Mouse (Mus musculus) myocyte (in vitro differentiated cells): ENCODE data around the gene Cfap126. TPM values are rescaled to one million over a fixed set of nuclear protein-coding genes. Genes with fewer than 3 reads are reported as not detected.

Experiments used
- H3K27me3 ChIP-seq: one replicate; pipeline ENCODE4 v1.6.1; 2011; ENCODE audit not compliant: control insufficient read depth, insufficient read depth, insufficient read length
- H3K36me3 ChIP-seq: one replicate; pipeline ENCODE4 v1.6.1; 2011; ENCODE audit not compliant: control insufficient read depth, insufficient read depth
- H3K4me2 ChIP-seq: one replicate; pipeline ENCODE4 v1.6.1; 2011; ENCODE audit warnings: low read depth, control low read depth
- H3K4me3 ChIP-seq: one replicate; pipeline ENCODE4 v1.5.1; 2011; ENCODE audit warnings: mild to moderate bottlenecking, control low read depth, moderate library complexity
- H3K79me2 ChIP-seq: one replicate; pipeline ENCODE4 v1.6.1; 2011; ENCODE audit not compliant: control insufficient read depth, insufficient read depth
- H3ac ChIP-seq: one replicate; pipeline ENCODE4 v1.6.1; 2011; ENCODE audit not compliant: control insufficient read depth, insufficient read length
- CEBPB ChIP-seq: IDR thresholded peaks from 2 replicates; pipeline ENCODE4 v1.6.1; 2011; ENCODE audit warnings: mild to moderate bottlenecking, moderate library complexity; ENCODE audit not compliant: poor library complexity, insufficient read depth, severe bottlenecking
- E2F4 ChIP-seq: IDR thresholded peaks from one replicate; pipeline ENCODE4 v1.6.1; 2011; ENCODE audit warnings: mild to moderate bottlenecking, control low read depth, moderate library complexity; ENCODE audit not compliant: insufficient read depth
- MAX ChIP-seq: IDR thresholded peaks from one replicate; pipeline ENCODE4 v1.6.1; 2011; ENCODE audit warnings: low read depth, mild to moderate bottlenecking, control low read depth
- MYOD1 ChIP-seq, 3 experiments: IDR thresholded peaks; one replicate each; pipeline ENCODE4 v1.6.1; 2011; ENCODE audit warnings: control low read depth in 2 of 3, low read depth in 2 of 3, mild to moderate bottlenecking in 2 of 3, moderate library complexity in 1 of 3; ENCODE audit not compliant: insufficient read length in 2 of 3, control insufficient read depth in 1 of 3
- MYOG ChIP-seq, 3 experiments: IDR thresholded peaks; one replicate each; pipeline ENCODE4 v1.6.1; 2011; ENCODE audit warnings: control low read depth in 2 of 3, low read depth in 2 of 3, mild to moderate bottlenecking in 2 of 3; ENCODE audit not compliant: insufficient read length in 2 of 3, control insufficient read depth in 1 of 3, insufficient read depth in 1 of 3
- POLR2A ChIP-seq: IDR thresholded peaks from one replicate; pipeline ENCODE4 v1.6.1; 2011; ENCODE audit warnings: low read depth, mild to moderate bottlenecking, control low read depth, moderate library complexity; ENCODE audit not compliant: insufficient read length
- POLR2AphosphoS2 ChIP-seq: IDR thresholded peaks from one replicate; pipeline ENCODE4 v1.6.1; 2011; ENCODE audit warnings: low read depth, control low read depth; ENCODE audit not compliant: insufficient read length
- REST ChIP-seq: IDR thresholded peaks from one replicate; pipeline ENCODE4 v1.6.1; 2011; ENCODE audit warnings: mild to moderate bottlenecking, control low read depth, moderate library complexity; ENCODE audit not compliant: insufficient read depth, insufficient read length
- SRF ChIP-seq: IDR thresholded peaks from one replicate; pipeline ENCODE4 v1.6.1; 2011; ENCODE audit warnings: low read depth; ENCODE audit not compliant: control insufficient read depth, insufficient read length
- TCF12 ChIP-seq: IDR thresholded peaks from one replicate; pipeline ENCODE4 v1.6.1; 2011; ENCODE audit warnings: mild to moderate bottlenecking, control low read depth; ENCODE audit not compliant: poor library complexity, insufficient read depth, severe bottlenecking
- TCF3 ChIP-seq: IDR thresholded peaks from one replicate; pipeline ENCODE4 v1.6.1; 2011; ENCODE audit warnings: low read depth, control low read depth; ENCODE audit not compliant: insufficient read length
- USF1 ChIP-seq: IDR thresholded peaks from one replicate; pipeline ENCODE4 v1.6.1; 2011; ENCODE audit warnings: low read depth, mild to moderate bottlenecking, control low read depth, moderate library complexity
- polyA plus RNA-seq: library from polyadenylated mRNA; unstranded; fragments of >200 nt; fragmentation: generic; extraction: Trizol; gene quantifications from one replicate; pipeline ENCODE4 v1.2.1, GENCODE M21; 2012; ENCODE audit warnings: missing spikeins

The Cfap126 gene
- polyA plus RNA-seq, 1 experiment: 2.2 TPM

DNA sequence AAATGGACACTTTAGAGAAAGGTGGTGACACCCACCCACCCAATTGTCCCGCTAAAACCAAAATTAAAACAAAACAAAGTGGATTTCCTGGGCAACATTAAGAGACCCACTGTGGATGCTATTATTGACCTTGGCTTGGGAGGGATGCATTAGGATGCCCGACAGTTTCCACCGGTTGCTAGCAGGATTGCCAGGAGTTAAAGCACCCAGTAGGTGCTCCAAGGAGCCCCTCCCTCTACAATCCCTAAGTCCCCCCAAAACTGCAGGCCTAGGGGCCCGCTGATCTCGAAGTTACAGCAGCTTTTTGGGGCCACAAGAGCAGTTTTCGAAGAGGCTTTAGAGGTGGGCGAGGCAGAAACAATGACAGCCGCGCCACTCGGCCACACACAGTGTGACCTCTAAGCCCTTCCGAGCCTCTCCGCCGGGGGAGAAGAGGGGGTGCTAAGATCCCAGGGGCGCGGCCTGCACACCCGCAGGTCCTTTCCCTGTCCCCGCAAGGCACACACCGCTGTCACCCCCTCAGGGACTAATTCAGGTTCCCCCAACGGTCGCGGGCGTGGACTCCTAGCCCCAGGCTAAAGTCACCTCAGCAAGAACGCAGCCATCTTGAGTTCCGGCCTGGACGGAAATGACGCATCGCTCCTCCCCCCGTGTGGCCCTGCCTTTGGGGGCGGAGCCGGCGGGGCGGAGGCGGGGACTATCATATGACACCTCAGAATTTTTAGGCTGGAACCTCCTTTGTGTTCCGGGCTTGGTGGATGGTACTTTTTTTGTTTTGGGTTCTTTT is 36.4 kb downstream of the Cfap126 start, which contains the start of the genes Sdhc and Mpz:
Gene Sdhc, minus strand, starts transcription at position 630 of the 787 bp plus-strand sequence.
Gene Mpz, plus strand, starts transcription at position 738 of the 787 bp plus-strand sequence.
- Histone ChIP-seq H3K79me2 (peaks cover 33% of the 10 kb centered on the region), H3K27me3 (no peaks in the 10 kb centered on the region), H3K4me3 (peak within 1 kb of the TSS; percentile 98), H3K4me2 (peak within 1 kb of the TSS; percentile 99), H3K36me3 (no peaks in the 10 kb centered on the region), H3ac (peak within 1 kb of the TSS; percentile 39)
- TF ChIP-seq CEBPB (no peak), POLR2AphosphoS2 (peak; percentile 91), POLR2A (peak; percentile 85), MAX (no peak), USF1 (peak; percentile 13), MYOD1 (IDR thresholded peaks at IDR 0.05; ENCODE audit: control insufficient read depth in 1 of 3, insufficient read length in 2 of 3, low read depth in 2 of 3) (no peak), SRF (peak; percentile 37), TCF12 (no peak)

DNA sequence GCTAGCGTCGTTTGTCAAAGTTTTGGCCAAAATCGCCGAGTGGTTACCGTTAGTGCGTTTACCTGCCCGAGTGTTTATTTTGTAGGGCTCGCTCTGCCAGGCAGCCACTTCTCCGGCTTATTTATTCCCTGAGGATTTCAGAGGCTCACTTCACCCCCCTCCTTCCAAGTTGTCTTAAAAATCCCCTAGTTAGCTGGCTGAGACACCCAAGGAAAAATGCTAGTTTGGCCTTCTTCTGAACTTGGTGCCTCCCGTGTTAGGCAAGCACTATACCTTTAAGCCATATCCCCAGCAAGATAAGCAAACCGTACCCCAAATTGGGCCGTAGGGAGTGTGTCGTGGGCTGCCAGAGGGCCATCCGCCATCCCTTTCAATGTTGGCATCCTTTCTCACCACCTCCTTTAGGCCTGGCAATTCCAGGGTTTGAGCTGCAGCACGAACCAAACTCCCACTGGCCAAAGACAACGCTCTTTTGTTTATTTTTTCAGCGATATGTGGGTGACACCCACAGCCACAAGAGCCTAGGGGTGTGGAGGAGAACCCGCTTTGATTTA is 37.2 kb downstream of the Cfap126 start:
- TF ChIP-seq POLR2AphosphoS2 (peak; percentile 43), REST (no peak), POLR2A (peak; percentile 12)
- H3K4me3 ChIP-seq: peak overlapping the region; percentile 98
- H3K4me2 ChIP-seq: peak overlapping the region; percentile 99
- peaks cover 33% of the 10 kb centered on the region for H3K79me2 ChIP-seq
- no peaks in the 10 kb centered on the region for H3K27me3 ChIP-seq
- H3K36me3 ChIP-seq: no peaks in the 10 kb centered on the region
- peak overlapping the region; percentile 39 for H3ac ChIP-seq

DNA sequence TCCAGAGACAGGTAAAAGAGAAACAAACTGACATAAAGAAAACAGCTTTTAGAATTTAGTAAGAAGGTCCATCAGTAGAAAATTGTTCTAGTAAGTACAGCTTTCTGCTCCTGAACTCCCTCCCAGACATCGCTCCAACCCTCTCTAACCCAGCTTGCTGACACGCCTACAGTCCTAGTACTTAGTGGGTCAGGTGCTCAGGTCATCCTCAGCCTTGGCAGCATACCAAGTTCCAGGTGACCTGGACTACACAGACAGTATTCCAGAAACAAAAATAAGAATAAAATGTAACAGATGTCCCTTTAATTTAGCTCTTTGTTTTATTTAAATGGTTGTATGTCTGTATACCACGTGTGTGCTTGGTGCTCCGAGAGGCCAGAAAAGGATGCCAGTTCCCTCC is 38.2 kb downstream of the Cfap126 start:
- no peak for TF ChIP-seq POLR2A
- no peak for TF ChIP-seq TCF12
- no peak for TF ChIP-seq MYOG (IDR thresholded peaks at IDR 0.05; ENCODE audit: control insufficient read depth in 1 of 3, insufficient read depth in 1 of 3, insufficient read length in 2 of 3, low read depth in 2 of 3)
- no peak for TF ChIP-seq USF1
- TF ChIP-seq CEBPB: no peak
- TF ChIP-seq MAX: no peak
- no peak for TF ChIP-seq MYOD1 (IDR thresholded peaks at IDR 0.05; ENCODE audit: control insufficient read depth in 1 of 3, insufficient read length in 2 of 3, low read depth in 2 of 3)
- no peak for TF ChIP-seq POLR2AphosphoS2
- no peak for TF ChIP-seq REST
- TF ChIP-seq SRF: no peak
- TF ChIP-seq TCF3: no peak
- no peak for TF ChIP-seq E2F4
- Histone ChIP-seq H3ac (no peak overlapping the region), H3K4me3 (no peak overlapping the region)

DNA sequence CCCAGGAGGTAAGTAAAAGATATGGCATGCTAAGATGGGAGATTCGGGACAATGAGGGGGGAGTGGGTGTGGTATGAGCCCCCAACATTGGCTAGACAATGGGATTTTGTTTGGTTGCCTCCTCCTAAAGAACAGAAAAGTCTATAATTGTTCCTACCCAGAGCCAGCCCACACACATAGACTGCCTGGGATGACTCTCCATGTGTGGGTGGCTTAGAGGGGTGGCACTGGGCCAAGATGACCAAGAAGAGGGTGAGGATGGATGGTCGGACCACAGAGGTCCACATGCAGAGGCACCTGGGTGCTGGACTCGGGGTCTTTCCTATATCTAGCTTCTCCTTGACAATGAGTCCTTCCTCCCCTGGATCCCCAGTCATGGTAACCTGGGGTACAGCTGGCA is 42.9 kb downstream of the Cfap126 start:
- Histone ChIP-seq H3K4me3 (no peak overlapping the region), H3K79me2 (no peaks in the 10 kb centered on the region), H3ac (no peak overlapping the region), H3K36me3 (no peaks in the 10 kb centered on the region), H3K4me2 (no peak overlapping the region), H3K27me3 (no peaks in the 10 kb centered on the region)
- TF ChIP-seq CEBPB: no peak

More for the DNA sequence above, 38.2 kb downstream of the Cfap126 start:
- peaks cover 33% of the 10 kb centered on the region for H3K79me2 ChIP-seq
- H3K27me3 ChIP-seq: no peaks in the 10 kb centered on the region
- H3K4me2 ChIP-seq: no peak overlapping the region
- no peaks in the 10 kb centered on the region for H3K36me3 ChIP-seq

DNA sequence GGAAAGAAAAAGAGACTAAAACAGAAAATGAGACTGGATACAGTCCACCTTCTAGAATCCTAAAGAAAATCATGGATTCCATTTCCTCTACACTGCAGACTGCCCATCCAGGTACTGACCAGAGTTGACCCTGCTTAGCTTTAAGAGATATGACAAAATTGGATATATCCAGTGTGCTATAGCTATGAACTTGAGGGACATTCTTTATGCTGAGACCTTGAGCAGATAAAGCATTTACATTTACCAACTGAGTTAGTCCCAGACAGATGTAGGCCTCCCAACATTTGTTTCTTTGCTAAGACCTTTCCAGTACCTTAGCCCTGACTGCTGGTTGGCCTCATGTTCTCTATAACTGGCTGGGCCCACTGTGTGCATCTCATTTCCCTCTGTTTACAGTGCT is 44.2 kb downstream of the Cfap126 start:
- H3K79me2 ChIP-seq: no peaks in the 10 kb centered on the region
- H3K4me3 ChIP-seq: no peak overlapping the region
- H3K27me3 ChIP-seq: no peaks in the 10 kb centered on the region
- no peak overlapping the region for H3ac ChIP-seq
- no peaks in the 10 kb centered on the region for H3K36me3 ChIP-seq
- TF ChIP-seq TCF12 (no peak), TCF3 (no peak), REST (no peak), USF1 (no peak), MAX (no peak), CEBPB (no peak), MYOG (IDR thresholded peaks at IDR 0.05; ENCODE audit: control insufficient read depth in 1 of 3, insufficient read depth in 1 of 3, insufficient read length in 2 of 3, low read depth in 2 of 3) (no peak)
- no peak overlapping the region for H3K4me2 ChIP-seq

DNA sequence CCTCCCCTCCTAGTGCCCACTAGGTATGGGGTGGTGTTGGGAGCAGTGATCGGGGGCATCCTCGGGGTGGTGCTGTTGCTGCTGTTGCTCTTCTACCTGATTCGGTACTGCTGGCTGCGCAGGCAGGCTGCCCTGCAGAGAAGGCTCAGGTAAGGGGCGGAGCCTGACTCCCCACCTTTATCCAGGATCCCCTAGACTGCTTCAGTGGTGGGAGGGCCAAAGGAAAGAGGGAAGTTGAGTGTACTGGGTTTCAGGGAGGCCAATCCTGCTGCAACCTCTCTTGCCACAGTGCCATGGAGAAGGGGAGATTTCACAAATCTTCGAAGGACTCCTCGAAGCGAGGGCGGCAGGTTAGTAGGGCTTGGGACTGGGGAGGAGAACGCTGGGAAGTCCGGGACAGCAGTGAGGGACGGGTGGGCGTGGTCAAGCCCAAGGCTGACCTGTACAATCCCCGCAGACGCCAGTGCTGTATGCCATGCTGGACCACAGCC is 45.8 kb downstream of the Cfap126 start:
- H3K36me3 ChIP-seq: no peaks in the 10 kb centered on the region
- no peak for TF ChIP-seq MAX
- no peak for TF ChIP-seq CEBPB
- TF ChIP-seq POLR2A: no peak
- TF ChIP-seq TCF3: no peak
- no peak for TF ChIP-seq TCF12
- no peak for TF ChIP-seq MYOG (IDR thresholded peaks at IDR 0.05; ENCODE audit: control insufficient read depth in 1 of 3, insufficient read depth in 1 of 3, insufficient read length in 2 of 3, low read depth in 2 of 3)
- no peak for TF ChIP-seq SRF
- no peak for TF ChIP-seq MYOD1 (IDR thresholded peaks at IDR 0.05; ENCODE audit: control insufficient read depth in 1 of 3, insufficient read length in 2 of 3, low read depth in 2 of 3)
- TF ChIP-seq E2F4: no peak
- TF ChIP-seq USF1: no peak
- TF ChIP-seq POLR2AphosphoS2: no peak
- no peak for TF ChIP-seq REST
- no peak overlapping the region for H3ac ChIP-seq
- H3K79me2 ChIP-seq: no peaks in the 10 kb centered on the region
- no peak overlapping the region for H3K4me3 ChIP-seq
- no peaks in the 10 kb centered on the region for H3K27me3 ChIP-seq
- no peak overlapping the region for H3K4me2 ChIP-seq
